Mouse (Mus musculus) forebrain, embryonic 13.5 days (tissue): ENCODE data around the gene Gvin1. TPM values are rescaled to one million over a fixed set of nuclear protein-coding genes. Genes with fewer than 3 reads are reported as not detected.
"Not testable (repeated sequence)": the region's sequence is repeated elsewhere in the genome, so short reads cannot be mapped to it uniquely, and the experiment has no call there.

Experiments
- ATAC-seq: fragments of 200-750 bp; cut with Nextera tagmentation; 2 replicates; pipeline ENCODE4 v1.8.0; 2017
- H3K27ac ChIP-seq: fragments of 300-500 bp; sonication (generic); 2 replicates; pipeline ENCODE4 v1.5.1; 2015; ENCODE audit warnings: inconsistent platforms, mild to moderate bottlenecking, moderate library complexity
- H3K27me3 ChIP-seq: fragments of 300-500 bp; sonication (generic); 2 replicates; pipeline ENCODE4 v1.6.1; 2015; ENCODE audit warnings: mild to moderate bottlenecking, inconsistent platforms
- H3K36me3 ChIP-seq: fragments of 300-500 bp; sonication (generic); 2 replicates; pipeline ENCODE4 v1.6.1; 2015; ENCODE audit warnings: mild to moderate bottlenecking, inconsistent platforms; ENCODE audit not compliant: poor library complexity, severe bottlenecking
- H3K4me1 ChIP-seq: fragments of 300-500 bp; sonication (generic); 2 replicates; pipeline ENCODE4 v1.6.1; 2015; ENCODE audit warnings: inconsistent platforms
- H3K4me2 ChIP-seq: fragments of 300-500 bp; sonication (generic); 2 replicates; pipeline ENCODE4 v1.6.1; 2015; ENCODE audit warnings: inconsistent platforms, mild to moderate bottlenecking, moderate library complexity
- H3K4me3 ChIP-seq: fragments of 300-500 bp; sonication (generic); 2 replicates; pipeline ENCODE4 v1.5.1; 2015; ENCODE audit warnings: mild to moderate bottlenecking, inconsistent platforms
- H3K9ac ChIP-seq: fragments of 300-500 bp; sonication (generic); 2 replicates; pipeline ENCODE4 v1.6.1; 2015; ENCODE audit warnings: mild to moderate bottlenecking, inconsistent platforms
- H3K9me3 ChIP-seq: fragments of 300-500 bp; sonication (generic); replicated peaks from 2 replicates; pipeline ENCODE4 v1.6.1; 2016; ENCODE audit warnings: inconsistent platforms
- WGBS: fragments of 180-500 bp; shearing (Covaris S2); methylation state at CpG from one replicate; pipeline ENCODE4 v1.1.7; 2015; 5-methylcytosine and 5-hydroxymethylcytosine counted together
- polyA plus RNA-seq: library from polyadenylated mRNA; unstranded; fragments of >200 nt; fragmentation: Nextera tagmentation; extraction: Ambion mirVana; gene quantifications from 2 replicates; pipeline ENCODE4 v1.2.1, GENCODE M21; 2015

Gvin1 gene
- 0.05 TPM in 2 replicates for polyA plus RNA-seq

- H3K4me3 ChIP-seq, H3K4me2 ChIP-seq, H3K4me1 ChIP-seq, H3K27ac ChIP-seq, H3K36me3 ChIP-seq, ATAC-seq, H3K9me3 ChIP-seq, H3K9ac ChIP-seq, H3K27me3 ChIP-seq: not testable (repeated sequence)
- WGBS: 65% methylated on average over 1 of the region's 1 CpGs
Observed at GRCm38 (mm10) chr7:106215177-106215576, at the start of gene Gvin1. Gene Gvin1 (minus strand): TSS chr7:106215326.

DNA sequence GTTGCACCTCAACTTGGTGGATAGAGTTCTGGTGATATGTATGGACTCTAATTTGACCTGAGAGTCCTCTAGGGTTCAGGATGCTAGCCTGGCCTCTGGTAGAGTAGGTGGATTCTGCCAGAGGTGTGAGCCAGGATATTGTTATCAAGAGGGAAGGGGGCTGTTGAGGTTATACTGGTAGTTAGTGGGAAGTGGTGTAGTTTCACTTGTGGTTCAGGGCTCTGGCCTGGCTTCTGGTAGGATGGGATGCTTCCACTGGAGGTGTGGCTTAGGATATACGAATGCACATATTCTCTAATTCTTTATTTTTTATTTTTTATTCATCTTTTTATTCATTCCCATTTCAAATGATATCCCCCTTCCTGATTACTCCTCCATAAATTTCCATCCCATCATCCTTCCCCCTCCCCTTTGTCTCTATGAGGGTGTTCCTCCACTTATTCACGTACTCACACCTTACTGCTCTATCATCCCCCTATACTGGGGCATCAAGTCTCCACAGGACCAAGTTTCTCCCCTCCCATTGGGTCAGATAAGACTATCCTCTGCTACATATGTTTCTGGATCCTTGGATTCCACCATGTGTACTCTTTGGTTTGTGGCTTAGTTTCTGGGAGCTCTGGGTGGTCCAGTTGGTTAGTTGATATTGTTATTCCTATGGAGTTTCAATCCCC, 36.9 kb upstream of the Gvin1 start:
- ATAC-seq: no peak
- Histone ChIP-seq H3K4me2 (no peak overlapping the region), H3K27me3 (no peaks in the 10 kb centered on the region), H3K9me3 (peaks cover 21% of the 10 kb centered on the region), H3K4me3 (no peak overlapping the region), H3K36me3 (no peaks in the 10 kb centered on the region), H3K4me1 (no peaks in the 10 kb centered on the region), H3K27ac (no peak overlapping the region), H3K9ac (no peak overlapping the region)
- 88% methylated on average over 2 of the region's 2 CpGs for WGBS

- no peaks in the 10 kb centered on the region for H3K4me1 ChIP-seq
- H3K4me3 ChIP-seq: no peak overlapping the region
- 90% methylated on average over 2 of the region's 2 CpGs for WGBS
- H3K9me3 ChIP-seq: peaks cover 21% of the 10 kb centered on the region
- H3K27me3 ChIP-seq: no peaks in the 10 kb centered on the region
- no peaks in the 10 kb centered on the region for H3K36me3 ChIP-seq
- no peak overlapping the region for H3K27ac ChIP-seq
- H3K4me2 ChIP-seq: no peak overlapping the region
- ATAC-seq: no peak
- no peak overlapping the region for H3K9ac ChIP-seq
Observed at GRCm38 (mm10) chr7:106248922-106249321, 33.8 kb upstream of the Gvin1 start.

GRCm38 (mm10) chr7:106248245-106248644, 33.1 kb upstream of the Gvin1 start:
- Histone ChIP-seq H3K4me3 (no peak overlapping the region), H3K4me1 (no peaks in the 10 kb centered on the region), H3K9ac (no peak overlapping the region), H3K27me3 (no peaks in the 10 kb centered on the region), H3K36me3 (no peaks in the 10 kb centered on the region), H3K4me2 (no peak overlapping the region), H3K9me3 (peaks cover 20% of the 10 kb centered on the region), H3K27ac (no peak overlapping the region)
- 81% methylated on average over 2 of the region's 2 CpGs for WGBS
- ATAC-seq: no peak

DNA sequence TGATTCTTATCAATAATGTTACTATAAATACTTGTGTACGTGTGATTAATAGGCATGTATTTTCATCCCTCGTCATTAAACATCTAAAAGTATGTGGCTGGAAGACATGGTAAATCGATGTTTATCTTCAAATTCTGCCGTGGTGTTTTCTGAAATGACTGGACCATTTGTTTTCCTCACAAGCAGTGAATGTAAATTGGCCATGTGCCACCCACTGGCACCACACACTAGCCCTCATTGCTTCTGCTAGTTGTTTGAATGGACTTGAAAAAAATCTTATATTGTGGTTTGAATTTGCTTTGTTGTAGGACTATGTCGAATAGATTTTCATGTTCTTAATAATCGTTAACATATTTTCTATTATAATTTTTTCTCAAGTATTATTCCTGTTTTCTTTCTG, 30.5 kb upstream of the Gvin1 start:
- WGBS: 84% methylated on average over 6 of the region's 6 CpGs
- H3K4me1 ChIP-seq: no peaks in the 10 kb centered on the region
- no peak for ATAC-seq
- no peaks in the 10 kb centered on the region for H3K36me3 ChIP-seq
- no peaks in the 10 kb centered on the region for H3K27me3 ChIP-seq
- no peak overlapping the region for H3K4me2 ChIP-seq
- no peak overlapping the region for H3K27ac ChIP-seq
- no peak overlapping the region for H3K4me3 ChIP-seq
- H3K9ac ChIP-seq: no peak overlapping the region
- peaks cover 12% of the 10 kb centered on the region for H3K9me3 ChIP-seq

GRCm38 (mm10) chr7:106240484-106241275, 25.6 kb upstream of the Gvin1 start:
- 89% methylated on average over 12 of the region's 12 CpGs for WGBS
- not testable (repeated sequence) for ATAC-seq, H3K4me1 ChIP-seq, H3K9ac ChIP-seq, H3K36me3 ChIP-seq, H3K4me2 ChIP-seq, H3K27me3 ChIP-seq, H3K27ac ChIP-seq, H3K4me3 ChIP-seq, H3K9me3 ChIP-seq

- Histone ChIP-seq H3K27ac (no peak overlapping the region), H3K36me3 (no peaks in the 10 kb centered on the region), H3K9me3 (peaks cover 9% of the 10 kb centered on the region; the same call in 1 of the 2 replicates), H3K27me3 (no peaks in the 10 kb centered on the region), H3K4me3 (no peak overlapping the region), H3K4me2 (no peak overlapping the region), H3K9ac (no peak overlapping the region), H3K4me1 (no peaks in the 10 kb centered on the region)
- no peak for ATAC-seq
Observed at GRCm38 (mm10) chr7:106237192-106237465, 22.0 kb upstream of the Gvin1 start.

DNA sequence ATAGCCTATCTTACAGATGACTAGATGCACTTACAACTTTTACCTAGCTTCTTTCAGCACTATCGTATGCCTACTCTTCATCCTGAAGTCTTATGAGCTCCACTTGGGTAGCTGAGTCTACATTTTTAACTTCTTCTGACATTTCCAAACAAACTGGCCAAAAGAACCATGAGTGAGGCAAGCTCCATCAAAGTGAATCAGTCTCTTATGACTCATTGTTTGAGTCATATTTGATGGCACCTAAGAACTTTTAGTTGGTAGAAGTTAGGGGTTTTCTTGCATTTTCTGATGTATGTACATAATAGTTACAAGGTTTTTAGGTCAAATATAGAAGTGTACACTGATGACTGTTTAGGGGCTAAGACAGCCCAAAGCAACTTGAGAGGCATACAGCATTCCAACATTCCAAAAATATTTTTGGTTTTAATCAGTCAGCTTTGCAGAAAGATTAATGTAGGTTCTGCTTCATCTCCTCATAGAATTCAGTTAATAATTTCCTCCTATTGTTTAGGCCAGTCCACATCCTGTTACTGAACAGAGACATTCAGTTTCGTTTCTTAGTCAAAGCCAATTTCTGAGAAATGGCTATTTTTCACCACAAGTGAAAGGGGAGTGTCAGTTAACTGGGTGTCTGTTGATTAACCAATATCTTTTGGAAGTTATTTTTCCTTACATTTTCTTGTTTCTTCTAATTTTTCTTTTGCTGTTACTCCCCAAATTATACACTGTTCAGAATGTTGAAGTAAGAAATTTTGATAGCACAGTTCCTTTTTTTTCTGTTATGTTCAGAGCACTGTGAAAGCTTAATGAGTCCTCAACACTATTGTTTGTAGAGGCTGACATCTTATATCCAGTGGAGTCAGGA, 21.4 kb upstream of the Gvin1 start:
- Histone ChIP-seq H3K27ac (no peak overlapping the region), H3K9me3 (peaks cover 8% of the 10 kb centered on the region; the same call in 1 of the 2 replicates), H3K4me1 (no peaks in the 10 kb centered on the region), H3K27me3 (no peaks in the 10 kb centered on the region), H3K4me3 (no peak overlapping the region), H3K9ac (no peak overlapping the region), H3K36me3 (no peaks in the 10 kb centered on the region), H3K4me2 (no peak overlapping the region)
- no peak for ATAC-seq
- 77% methylated on average over 2 of the region's 2 CpGs for WGBS

GRCm38 (mm10) chr7:106235596-106235995, 20.5 kb upstream of the Gvin1 start:
- H3K27me3 ChIP-seq: no peaks in the 10 kb centered on the region
- no peak for ATAC-seq

DNA sequence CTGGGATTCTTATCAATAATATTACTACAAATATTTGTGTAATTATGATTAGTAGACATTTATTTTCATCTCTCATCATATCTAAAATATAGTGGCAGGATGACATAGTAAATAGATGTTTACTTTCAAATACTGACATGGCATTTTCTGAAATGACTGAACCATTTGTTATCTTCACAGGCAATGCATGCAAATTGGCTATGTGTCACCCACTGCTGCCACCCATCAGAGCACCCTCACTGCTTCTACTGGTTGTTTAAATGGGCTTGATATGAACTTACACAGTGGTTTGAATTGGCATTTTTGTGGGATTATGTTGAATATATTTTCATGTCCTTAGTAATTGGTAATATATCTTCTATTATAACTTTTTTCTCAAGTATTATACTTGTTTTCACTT, 784 bp upstream of the Gvin1 start:
- not testable (repeated sequence) for ATAC-seq, H3K9me3 ChIP-seq, H3K4me3 ChIP-seq, H3K9ac ChIP-seq, H3K27ac ChIP-seq, H3K4me2 ChIP-seq, H3K4me1 ChIP-seq, H3K27me3 ChIP-seq, H3K36me3 ChIP-seq

More at GRCm38 (mm10) chr7:106235596-106235995, 20.5 kb upstream of the Gvin1 start:
- Histone ChIP-seq H3K27ac (no peak overlapping the region), H3K4me1 (no peaks in the 10 kb centered on the region), H3K4me3 (no peak overlapping the region), H3K36me3 (no peaks in the 10 kb centered on the region), H3K9me3 (0 out of 2 replicates have a peak, but pooled peaks cover 3% of the 10 kb centered on the region), H3K4me2 (no peak overlapping the region), H3K9ac (no peak overlapping the region)
- WGBS: 74% methylated on average over 2 of the region's 2 CpGs

GRCm38 (mm10) chr7:106213770-106214169, 1.4 kb downstream of the Gvin1 start:
- H3K9me3 ChIP-seq, H3K36me3 ChIP-seq, H3K27ac ChIP-seq, H3K27me3 ChIP-seq, H3K4me3 ChIP-seq, H3K9ac ChIP-seq, H3K4me2 ChIP-seq, H3K4me1 ChIP-seq: not testable (repeated sequence)
- no CpG with 5 or more reads among the region's 4 CpGs for WGBS
- ATAC-seq: peak; percentile 72

GRCm38 (mm10) chr7:106206630-106207029, 8.5 kb downstream of the Gvin1 start:
- not testable (repeated sequence) for H3K9ac ChIP-seq, H3K4me2 ChIP-seq, H3K4me1 ChIP-seq, H3K27ac ChIP-seq, H3K4me3 ChIP-seq, H3K9me3 ChIP-seq, H3K36me3 ChIP-seq, H3K27me3 ChIP-seq, ATAC-seq
- 96% methylated on average over 2 of the region's 3 CpGs for WGBS
